Mouse (Mus musculus) megakaryocyte, adult 5-6 weeks (primary cell): ENCODE measurements around the gene Zfp729b. TPM values are rescaled to one million over a fixed set of nuclear protein-coding genes. Genes with fewer than 3 reads are reported as not detected.

Source experiments
- ATAC-seq: 2 replicates; pipeline ENCODE4 v1.8.0; 2016; ENCODE audit warnings: mild to moderate bottlenecking, inconsistent platforms; ENCODE audit not compliant: poor library complexity, severe bottlenecking
- total RNA-seq, 2 experiments: library from RNA; stranded (forward) in 1 of 2; stranded (reverse) in 1 of 2; fragments of 153-499, 151-499 nt in 1 of 2; fragments of 221-1000, 200-1000 nt in 1 of 2; gene quantifications; 2 replicates each; pipeline versions ENCODE4 v1.2.3 to v1.2.4; 2015 to 2017

Zfp729b gene
- total RNA-seq (2015), result 15.1 and 16.9 TPM in 2 replicates
- 19.1 and 21.4 TPM in 2 replicates for total RNA-seq (2017)

GRCm38 (mm10) chr13:67609066-67609876 is at the start of gene Zfp729b:
Gene Zfp729b (minus strand): TSS chr13:67609707.
- ATAC-seq, result peak; percentile 94

DNA sequence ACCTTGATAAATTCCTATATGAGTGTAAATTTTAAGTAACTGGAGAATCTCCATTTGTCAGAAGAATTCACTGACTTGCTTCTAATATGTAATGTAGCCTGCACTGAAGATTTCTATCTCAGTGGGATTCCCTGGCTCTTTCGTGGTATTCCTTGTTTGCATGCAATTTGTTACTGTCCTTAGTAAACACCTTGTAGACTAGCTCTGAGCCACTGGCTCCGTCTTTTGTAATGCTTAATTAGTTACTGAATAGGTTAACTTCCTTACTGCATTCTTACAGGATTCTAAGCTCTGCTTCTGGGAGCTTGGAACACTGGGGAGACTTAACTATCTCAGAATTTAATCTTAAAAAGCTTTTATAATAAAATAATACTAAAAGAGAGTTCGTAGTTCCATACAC is 43.0 kb upstream of the Zfp729b start:
- ATAC-seq, result no peak

DNA sequence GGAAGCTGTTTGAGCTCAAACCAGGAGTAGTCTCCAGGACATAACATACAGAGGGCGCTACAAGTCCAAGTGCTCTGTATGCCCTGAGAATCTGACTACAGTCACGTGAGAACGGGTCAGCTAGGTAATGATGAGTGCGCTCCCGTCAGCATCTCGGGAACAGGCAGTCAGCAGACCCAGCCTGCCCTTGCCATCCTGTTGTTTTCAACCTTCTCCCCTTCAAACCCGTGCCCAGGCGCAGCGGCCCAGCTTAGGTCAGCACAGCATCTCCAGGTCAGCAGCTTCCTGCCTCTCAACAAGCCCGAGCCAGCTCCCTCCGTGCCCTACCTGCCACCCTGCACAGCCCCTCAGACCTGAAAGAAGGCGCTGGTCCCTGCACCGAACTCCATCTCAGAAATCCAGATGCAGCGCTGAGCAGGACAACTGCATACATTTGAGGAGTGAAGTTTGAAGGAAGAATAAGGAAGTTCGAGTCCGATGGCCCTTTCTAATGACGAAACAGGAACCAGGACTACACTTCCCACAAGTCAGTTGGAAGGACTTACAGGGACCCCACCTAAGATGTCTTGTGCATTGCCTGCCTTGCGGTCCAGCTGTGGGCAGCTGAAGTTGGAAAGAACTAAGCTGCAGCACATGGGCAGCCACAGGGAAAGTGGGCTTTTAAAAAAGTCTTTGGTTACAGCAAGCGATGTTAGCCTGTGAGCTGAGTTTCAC is 27.9 kb upstream of the Zfp729b start, which contains the start of the genes Gm49345 and Zfp729a:
TSS of gene Gm49345 (minus strand) at position 476 of the 714 bp plus-strand sequence.
TSS of gene Zfp729a (minus strand) at position 498 of the 714 bp plus-strand sequence.
- ATAC-seq, result peak; percentile 96

DNA sequence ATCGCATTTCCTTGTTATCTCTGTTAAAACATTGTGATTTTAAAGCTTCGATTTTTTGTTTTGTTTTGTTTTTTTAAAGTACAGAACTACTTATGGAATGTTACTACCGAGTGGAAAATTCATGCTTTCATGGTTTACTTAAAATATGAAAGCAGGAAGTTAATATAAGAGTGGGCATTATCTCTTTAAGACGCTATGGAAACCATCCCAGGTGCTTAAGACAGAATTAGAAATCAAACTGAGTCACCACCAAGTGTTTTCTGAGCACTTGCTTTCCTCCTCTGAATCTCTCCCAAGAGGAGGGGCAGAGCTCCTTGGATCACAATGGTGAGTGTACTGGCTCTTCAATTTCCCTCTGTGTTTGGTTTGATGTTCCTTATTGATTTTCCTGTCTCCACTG is 601 bp upstream of the Zfp729b start:
- ATAC-seq, result no peak

DNA sequence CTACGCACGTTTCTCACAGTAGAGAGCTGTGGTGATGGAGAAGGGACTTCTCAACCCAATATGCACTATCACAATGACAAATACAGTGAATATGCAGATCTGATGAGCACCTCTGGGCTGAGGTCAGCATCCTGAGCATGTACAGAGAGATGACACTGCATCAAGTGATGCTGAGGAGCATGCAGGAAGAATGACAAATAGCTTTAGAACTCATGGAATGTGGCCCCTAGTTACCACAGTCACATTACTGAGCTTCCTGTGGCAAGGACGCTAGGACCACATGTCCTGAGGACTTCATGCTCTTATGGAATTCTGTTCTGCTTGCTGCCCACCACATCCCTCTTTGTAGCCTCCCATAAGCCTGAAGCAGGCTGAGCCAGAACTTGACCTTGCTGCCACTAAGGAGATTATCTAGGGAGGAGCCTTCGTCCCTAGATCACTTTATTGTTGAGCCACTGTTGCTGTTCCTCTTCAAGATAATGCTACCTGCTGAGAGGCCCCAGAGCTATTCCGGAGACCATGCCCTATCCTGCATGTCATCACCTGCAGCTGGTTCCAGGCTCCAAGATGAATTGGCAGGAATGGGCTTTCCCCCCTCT is 36.8 kb downstream of the Zfp729b start:
- no peak for ATAC-seq

DNA sequence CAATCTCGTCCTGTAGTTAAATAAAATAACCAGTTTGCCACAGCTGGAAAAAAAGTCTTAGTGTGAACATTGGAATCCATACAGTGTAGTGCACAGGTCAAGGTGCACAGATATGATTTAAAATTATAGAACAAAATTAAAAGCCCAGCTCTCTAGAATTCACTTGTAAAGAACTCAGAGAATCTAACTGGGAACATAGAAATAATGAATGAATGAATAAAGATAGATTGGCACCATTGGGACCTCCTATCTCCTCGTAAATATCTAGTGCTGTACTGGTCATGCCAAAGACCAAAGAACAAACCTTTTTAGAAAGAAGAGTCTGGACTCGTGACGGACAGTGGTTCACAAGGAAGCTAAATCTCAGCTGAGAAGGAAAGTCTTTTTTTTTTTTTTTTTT is 55.8 kb downstream of the Zfp729b start, which contains the start of gene Zfp748:
TSS of gene Zfp748 (minus strand) at position 101 of the 400 bp plus-strand sequence.
- no peak for ATAC-seq

DNA sequence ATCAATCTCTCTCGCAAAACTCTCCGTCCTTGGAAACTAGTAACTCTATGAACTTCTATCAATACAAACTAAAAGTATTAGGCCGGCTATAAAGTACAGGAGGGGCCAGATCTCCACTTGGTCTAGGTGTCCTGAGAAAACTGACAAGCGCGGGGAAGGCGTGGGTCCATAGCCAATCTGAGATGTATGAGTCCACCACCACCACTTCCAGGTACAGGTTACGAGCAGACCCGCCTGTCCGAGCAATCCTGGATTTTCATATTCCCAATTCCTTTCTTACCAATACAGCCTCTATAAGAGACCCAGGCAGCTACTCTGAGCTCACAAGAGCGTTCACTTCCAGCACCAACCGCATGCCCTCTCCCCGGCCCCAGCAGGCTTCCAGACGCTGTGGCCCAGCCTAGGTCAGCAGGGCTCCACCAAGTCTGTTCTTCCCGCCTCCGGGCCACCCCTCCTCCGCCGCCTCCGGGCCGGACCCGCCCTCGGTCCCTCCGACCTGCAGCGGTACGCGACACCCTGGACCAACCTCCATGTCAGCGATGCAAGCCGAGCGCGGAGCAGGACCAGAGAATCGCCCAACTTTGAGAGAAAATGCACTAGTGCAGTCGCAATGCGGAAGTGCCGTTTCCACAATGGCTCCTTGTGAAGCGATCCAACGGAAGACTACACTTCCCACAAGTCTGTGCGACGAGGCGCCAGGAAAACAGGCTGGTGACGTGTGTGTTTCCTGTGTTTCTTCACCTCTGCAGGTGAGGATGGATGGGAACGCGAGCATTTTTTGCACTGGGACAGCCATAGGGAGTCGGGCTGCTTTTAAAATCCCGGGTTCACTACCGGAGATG is 56.8 kb downstream of the Zfp729b start:
- peak; percentile 95 for ATAC-seq

- ATAC-seq, result no peak
Observed at GRCm38 (mm10) chr13:67545941-67546340, 63.6 kb downstream of the Zfp729b start.

Other genes with a start within 250 kb of the Zfp729b start
- gene Gm28044, start 249.2 kb downstream of the Zfp729b start, total RNA-seq (2015), result 4.0 and 7.5 TPM in 2 replicates
- 17.5 and 18.9 TPM in 2 replicates for gene Gm28044, start 249.2 kb downstream of the Zfp729b start, total RNA-seq (2017)
- 14.0 and 14.4 TPM in 2 replicates for gene Zfp953, start 249.1 kb downstream of the Zfp729b start, total RNA-seq (2015)
- gene Zfp953, start 249.1 kb downstream of the Zfp729b start, total RNA-seq (2017), result 11.3 and 12.1 TPM in 2 replicates
- gene Gm28041, start 234.0 kb downstream of the Zfp729b start, total RNA-seq (2015), result 1.6 TPM in 1 of 2 replicates, not detected in the other
- gene Gm28041, start 234.0 kb downstream of the Zfp729b start, total RNA-seq (2017), result 3.6 and 4.6 TPM in 2 replicates
- 4.5 and 6.4 TPM in 2 replicates for gene Zfp456, start 233.9 kb downstream of the Zfp729b start, total RNA-seq (2015)
- gene Zfp456, start 233.9 kb downstream of the Zfp729b start, total RNA-seq (2017), result 4.0 and 4.5 TPM in 2 replicates
- gene Zfp429, start 209.9 kb downstream of the Zfp729b start, total RNA-seq (2015), result 18.0 and 18.4 TPM in 2 replicates
- gene Zfp429, start 209.9 kb downstream of the Zfp729b start, total RNA-seq (2017), result 13.0 and 14.7 TPM in 2 replicates
- gene Zfp459, start 188.3 kb downstream of the Zfp729b start, total RNA-seq (2015), result 0.30 and 1.5 TPM in 2 replicates
- 0.11 and 1.1 TPM in 2 replicates for gene Zfp459, start 188.3 kb downstream of the Zfp729b start, total RNA-seq (2017)
- gene Zfp874a, start 158.1 kb downstream of the Zfp729b start, total RNA-seq (2015), result 4.1 and 6.9 TPM in 2 replicates
- 8.6 and 9.2 TPM in 2 replicates for gene Zfp874a, start 158.1 kb downstream of the Zfp729b start, total RNA-seq (2017)
- gene Zfp874b, start 125.4 kb downstream of the Zfp729b start, total RNA-seq (2015), result 8.5 and 12.3 TPM in 2 replicates
- gene Zfp874b, start 125.4 kb downstream of the Zfp729b start, total RNA-seq (2017), result 7.5 and 9.0 TPM in 2 replicates
- gene Zfp58, start 109.2 kb downstream of the Zfp729b start, total RNA-seq (2015), result 6.5 and 8.7 TPM in 2 replicates
- gene Zfp58, start 109.2 kb downstream of the Zfp729b start, total RNA-seq (2017), result 7.2 and 11.0 TPM in 2 replicates
- gene Gm26965, start 83.6 kb downstream of the Zfp729b start, total RNA-seq (2015), result 3.0 TPM in 1 of 2 replicates, not detected in the other
- not detected in 2 replicates for gene Gm26965, start 83.6 kb downstream of the Zfp729b start, total RNA-seq (2017)
- gene Zfp87, start 83.5 kb downstream of the Zfp729b start, total RNA-seq (2015), result 26.3 and 38.3 TPM in 2 replicates
- gene Zfp87, start 83.5 kb downstream of the Zfp729b start, total RNA-seq (2017), result 21.2 and 23.2 TPM in 2 replicates
- 13.2 and 17.5 TPM in 2 replicates for gene Zfp748, start 55.9 kb downstream of the Zfp729b start, total RNA-seq (2015)
- gene Zfp748, start 55.9 kb downstream of the Zfp729b start, total RNA-seq (2017), result 16.3 and 18.7 TPM in 2 replicates
- gene Gm49345, start 28.1 kb upstream of the Zfp729b start, total RNA-seq (2015), result not detected in 2 replicates
- gene Gm49345, start 28.1 kb upstream of the Zfp729b start, total RNA-seq (2017), result not detected in 2 replicates
- 13.8 and 17.5 TPM in 2 replicates for gene Zfp729a, start 28.1 kb upstream of the Zfp729b start, total RNA-seq (2015)
- gene Zfp729a, start 28.1 kb upstream of the Zfp729b start, total RNA-seq (2017), result 7.7 and 21.3 TPM in 2 replicates
- 16.1 and 19.4 TPM in 2 replicates for gene Zfp738, start 77.4 kb upstream of the Zfp729b start, total RNA-seq (2015)
- gene Zfp738, start 77.4 kb upstream of the Zfp729b start, total RNA-seq (2017), result 16.7 and 24.6 TPM in 2 replicates
- 11.0 and 17.1 TPM in 2 replicates for gene Zfp65, start 119.5 kb upstream of the Zfp729b start, total RNA-seq (2015)
- gene Zfp65, start 119.5 kb upstream of the Zfp729b start, total RNA-seq (2017), result 14.0 and 15.9 TPM in 2 replicates
- gene Zfp85, start 145.5 kb upstream of the Zfp729b start, total RNA-seq (2015), result 6.2 and 8.7 TPM in 2 replicates
- gene Zfp85, start 145.5 kb upstream of the Zfp729b start, total RNA-seq (2017), result 5.9 and 6.4 TPM in 2 replicates
- 1.6 and 2.1 TPM in 2 replicates for gene Zfp493, start 170.0 kb upstream of the Zfp729b start, total RNA-seq (2015)
- gene Zfp493, start 170.0 kb upstream of the Zfp729b start, total RNA-seq (2017), result 0.12 and 0.95 TPM in 2 replicates
- 7.5 and 8.3 TPM in 2 replicates for gene Zfp273, start 204.0 kb upstream of the Zfp729b start, total RNA-seq (2015)
- 5.4 and 7.0 TPM in 2 replicates for gene Zfp273, start 204.0 kb upstream of the Zfp729b start, total RNA-seq (2017)
- not detected in 2 replicates for gene Gm10037, start 221.4 kb upstream of the Zfp729b start, total RNA-seq (2015)
- not detected in 2 replicates for gene Gm10037, start 221.4 kb upstream of the Zfp729b start, total RNA-seq (2017)